Mouse (Mus musculus): Measurements from ENCODE around the gene Unc5c.

- TF ChIP-seq EP300 (IDR thresholded peaks at IDR 0.05; ENCODE audit: low read depth) (no peak), CTCF (IDR thresholded peaks at IDR 0.05; ENCODE audit: low read depth) (no peak)
These were observed 33.5 kb downstream of the Unc5c start for GRCm38 (mm10) chr3:141498348-141499056.
